Mouse (Mus musculus): ENCODE measurements around the gene Ugt2a3.
"Not testable (repeated sequence)": the region's sequence is repeated elsewhere in the genome, so short reads cannot be mapped to it uniquely, and the experiment has no call there.

Gene Ugt2a3

DNA sequence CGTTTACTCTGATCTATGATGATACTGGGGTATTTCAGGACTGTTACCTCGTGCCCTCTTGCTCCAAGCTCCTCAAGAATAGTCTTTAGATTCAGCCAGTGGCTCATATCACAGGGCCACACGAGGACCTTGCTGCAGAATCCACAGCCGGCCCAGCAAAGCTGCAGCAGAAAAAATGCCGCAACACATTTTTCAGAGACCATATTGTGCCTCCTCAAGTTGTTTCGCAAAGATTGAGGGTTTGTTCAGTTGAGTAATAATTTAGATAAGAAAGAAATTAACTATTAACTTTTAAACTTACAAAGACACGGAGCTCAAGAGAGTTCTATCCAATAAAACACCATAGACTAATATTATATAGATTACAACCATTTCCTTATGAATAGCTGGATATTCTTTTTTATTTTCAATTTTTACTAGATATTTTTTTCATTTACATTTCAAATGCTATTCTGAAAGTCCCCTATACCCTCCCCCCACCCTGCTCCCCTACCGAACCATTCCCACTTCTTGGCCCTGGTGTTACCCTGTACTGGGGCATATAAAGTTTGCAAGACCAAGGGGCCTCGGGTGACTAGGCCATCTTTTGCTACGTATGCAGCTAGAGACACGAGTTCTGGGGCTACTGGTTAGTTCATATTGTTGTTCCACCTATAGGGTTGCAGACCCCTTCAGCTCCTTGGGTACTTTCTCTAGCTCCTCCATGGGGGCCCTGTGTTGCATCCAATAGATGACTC is at the start of gene Ugt2a3:
TSS of gene Ugt2a3 (minus strand) at position 235 of the 737 bp plus-strand sequence.
- DNase-seq (ENCODE audit: low spot score), result no peak

DNA sequence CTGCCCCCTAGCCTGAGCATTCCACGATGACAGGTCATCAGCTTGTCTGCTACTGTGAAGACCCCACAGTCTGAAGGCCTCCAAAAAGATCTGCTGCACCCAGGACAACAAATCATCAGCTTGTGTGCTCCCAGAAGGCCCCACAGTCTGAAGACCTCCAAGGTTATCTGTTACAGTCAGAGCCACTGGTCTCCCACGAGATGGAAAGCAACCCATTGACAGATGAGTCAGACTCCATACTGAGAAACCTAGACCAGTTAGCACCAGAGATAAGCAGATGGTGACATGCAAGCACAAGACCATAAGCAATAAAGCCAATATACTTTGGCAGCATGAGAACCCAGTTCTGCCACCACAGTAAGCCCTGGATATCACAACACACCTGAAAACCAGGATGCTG is 43.2 kb upstream of the Ugt2a3 start:
- DNase-seq (ENCODE audit: low spot score), result no peak

DNA sequence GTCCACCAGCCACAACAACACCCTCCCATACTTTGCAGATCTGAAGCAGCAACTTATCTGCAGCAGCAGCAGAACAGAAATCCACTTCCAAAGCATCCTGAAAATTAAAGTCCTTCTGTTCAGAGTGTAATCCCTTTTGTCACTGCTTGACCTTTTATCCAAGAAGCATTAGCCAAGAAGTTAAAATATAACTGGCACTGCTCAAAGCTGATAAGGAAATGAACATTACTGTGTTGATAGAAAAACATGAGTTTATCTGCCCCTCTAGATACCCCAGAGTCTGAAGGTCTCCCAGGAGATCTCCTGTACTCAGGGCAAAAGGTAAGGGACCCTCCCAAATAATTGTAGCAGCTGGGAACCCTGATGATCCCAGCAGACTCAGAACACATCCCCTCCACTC is 42.8 kb upstream of the Ugt2a3 start:
- DNase-seq (ENCODE audit: low spot score), result no peak

GRCm38 (mm10) chr5:87375874-87376383 is 38.9 kb upstream of the Ugt2a3 start:
- no peak for DNase-seq (ENCODE audit: low spot score)

DNA sequence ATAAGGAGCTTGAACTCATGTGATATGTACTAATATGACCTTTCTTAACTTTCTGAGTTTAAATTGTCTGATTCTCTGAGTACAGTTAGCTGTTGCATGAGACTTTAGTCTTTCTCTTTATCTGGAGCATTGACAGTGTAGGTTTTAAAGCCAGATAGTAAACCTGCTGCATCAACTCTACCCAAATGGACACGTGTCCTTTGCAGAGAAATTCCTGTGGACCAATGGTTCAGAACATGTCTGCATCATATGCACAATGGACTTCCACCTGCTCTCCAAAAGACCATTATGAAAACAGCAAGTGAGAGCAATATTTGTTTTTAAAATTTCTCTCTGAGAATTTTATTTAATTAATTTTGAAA is 36.5 kb upstream of the Ugt2a3 start:
- no peak for DNase-seq (ENCODE audit: low spot score)

DNA sequence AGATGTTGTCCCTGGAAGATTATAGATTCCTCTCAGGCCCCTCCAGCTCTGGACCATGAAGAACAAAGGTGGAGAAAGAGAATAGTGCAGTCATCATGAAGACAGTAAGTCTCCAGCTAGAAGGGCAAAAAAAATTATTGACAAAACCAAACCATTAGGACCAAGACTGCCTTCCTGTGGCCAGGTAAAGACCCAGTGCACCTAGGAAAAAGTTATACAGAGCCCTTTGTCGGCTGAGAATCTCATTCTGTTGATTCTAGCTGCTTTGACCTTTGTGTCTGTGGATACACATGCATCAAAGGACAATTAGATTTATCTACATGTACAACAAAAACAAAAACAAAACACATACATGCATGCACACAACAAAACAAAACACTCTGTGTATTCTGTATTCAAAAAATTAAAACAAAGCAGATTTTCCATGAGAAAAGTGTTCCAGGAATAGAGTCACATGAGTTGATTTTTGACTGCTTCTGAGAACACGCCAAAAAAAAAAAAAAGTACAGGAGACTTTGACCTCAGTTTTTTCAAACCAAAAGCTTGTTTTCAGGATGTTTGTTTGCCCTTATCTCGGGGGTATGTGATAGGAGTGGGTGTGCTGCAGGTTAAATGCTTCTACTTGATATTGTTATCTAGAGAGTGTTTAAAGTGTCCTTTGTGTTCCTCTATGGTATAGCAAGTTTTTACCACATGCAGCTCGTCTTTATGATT is 36.0 kb upstream of the Ugt2a3 start:
- DNase-seq (ENCODE audit: low spot score), result not testable (repeated sequence)

GRCm38 (mm10) chr5:87350350-87350749 is 13.4 kb upstream of the Ugt2a3 start:
- no peak for DNase-seq (ENCODE audit: low spot score)

DNA sequence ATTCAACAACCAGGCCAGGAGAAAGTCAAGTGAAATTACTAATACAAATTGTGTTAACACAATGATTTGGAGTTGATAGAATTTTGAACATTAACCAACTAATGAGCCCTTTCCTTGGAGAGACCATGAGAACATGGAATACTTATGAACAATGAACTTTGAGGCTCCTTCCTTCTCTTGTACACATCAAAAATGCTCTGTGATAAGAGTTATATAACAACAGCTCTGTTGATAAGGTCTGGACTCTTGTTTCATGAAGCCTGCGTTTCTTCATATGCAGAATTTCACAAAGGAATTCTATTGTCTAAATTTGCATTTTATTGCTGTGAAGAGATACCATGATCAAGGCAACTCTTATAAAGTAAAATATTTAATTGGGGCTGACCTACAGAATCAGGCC is 12.2 kb upstream of the Ugt2a3 start:
- not testable (repeated sequence) for DNase-seq (ENCODE audit: low spot score)

DNA sequence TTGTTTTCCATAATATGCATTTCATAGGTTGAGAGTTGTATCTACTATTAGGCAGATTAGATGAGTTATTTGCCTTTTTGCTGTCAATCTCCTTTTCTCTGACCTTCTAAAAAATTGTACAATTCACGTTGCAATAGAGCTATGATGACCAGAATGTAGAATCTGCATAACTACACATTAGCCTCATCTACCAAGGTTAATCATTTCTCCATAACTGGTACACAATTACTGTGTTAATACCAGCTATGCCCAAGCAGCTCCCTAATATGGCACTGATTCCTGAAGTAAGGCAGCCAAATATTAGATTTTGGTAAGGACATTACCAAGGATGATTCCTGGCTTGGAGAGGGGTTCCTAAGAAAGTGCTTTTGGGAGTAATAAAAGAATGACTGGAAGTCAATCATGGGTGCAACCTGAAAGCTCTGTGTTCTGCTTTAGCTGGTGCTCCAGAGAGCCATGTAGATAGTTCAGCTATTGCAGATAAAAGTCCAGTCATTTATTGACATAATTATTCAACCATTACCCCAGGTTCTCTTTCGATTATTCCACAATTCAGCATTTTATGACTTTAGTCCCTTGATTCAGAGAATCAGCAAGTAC is 10.6 kb upstream of the Ugt2a3 start:
- DNase-seq (ENCODE audit: low spot score), result not testable (repeated sequence)

- no peak for DNase-seq (ENCODE audit: low spot score)
These were observed 3.5 kb upstream of the Ugt2a3 start for GRCm38 (mm10) chr5:87340461-87340860.

- no peak for DNase-seq (ENCODE audit: low spot score)
These were observed 1.8 kb downstream of the Ugt2a3 start for GRCm38 (mm10) chr5:87335199-87335598.

GRCm38 (mm10) chr5:87333584-87333983 is 3.4 kb downstream of the Ugt2a3 start:
- peak; percentile 36 for DNase-seq (ENCODE audit: low spot score)

DNA sequence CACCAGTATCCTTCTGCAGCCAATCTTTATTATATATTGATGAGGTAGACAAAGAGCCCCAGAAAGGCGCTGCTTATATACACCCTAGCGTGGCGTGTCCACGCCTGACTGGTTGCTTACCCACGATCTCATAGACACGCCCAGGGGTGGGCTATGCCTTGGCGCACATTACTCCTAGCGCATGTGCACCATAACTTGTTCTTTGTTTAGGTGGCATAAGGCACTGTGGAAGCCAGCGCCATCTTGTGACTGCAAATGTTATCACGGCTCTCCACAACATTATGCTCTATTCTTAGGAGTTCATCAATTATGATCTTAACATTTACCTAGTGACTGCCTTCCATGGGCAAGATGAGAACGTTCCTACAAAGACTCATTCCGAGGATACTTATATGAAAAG is 25.6 kb downstream of the Ugt2a3 start:
- DNase-seq (ENCODE audit: low spot score), result no peak

DNA sequence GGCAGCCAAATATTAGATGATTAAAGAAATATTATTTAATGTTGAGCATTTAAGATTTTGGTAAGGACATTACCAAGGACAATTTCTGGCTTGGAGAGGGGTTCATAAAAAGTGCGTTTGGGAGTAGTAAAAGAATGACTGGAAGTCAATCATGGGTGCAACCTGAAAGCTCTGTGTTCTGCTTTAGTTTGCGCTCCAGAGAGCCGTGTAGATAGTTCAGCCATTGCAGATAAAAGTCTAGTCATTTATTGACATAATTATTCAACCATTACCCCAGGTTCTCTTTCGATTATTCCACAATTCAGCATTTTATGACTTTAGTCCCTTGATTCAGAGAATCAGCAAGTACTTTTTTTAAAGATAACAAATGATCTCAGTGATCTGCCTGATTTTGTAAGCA is 50.8 kb downstream of the Ugt2a3 start:
- not testable (repeated sequence) for DNase-seq (ENCODE audit: low spot score)

- not testable (repeated sequence) for DNase-seq (ENCODE audit: low spot score)
These were observed 61.0 kb downstream of the Ugt2a3 start for GRCm38 (mm10) chr5:87275986-87276385.

DNA sequence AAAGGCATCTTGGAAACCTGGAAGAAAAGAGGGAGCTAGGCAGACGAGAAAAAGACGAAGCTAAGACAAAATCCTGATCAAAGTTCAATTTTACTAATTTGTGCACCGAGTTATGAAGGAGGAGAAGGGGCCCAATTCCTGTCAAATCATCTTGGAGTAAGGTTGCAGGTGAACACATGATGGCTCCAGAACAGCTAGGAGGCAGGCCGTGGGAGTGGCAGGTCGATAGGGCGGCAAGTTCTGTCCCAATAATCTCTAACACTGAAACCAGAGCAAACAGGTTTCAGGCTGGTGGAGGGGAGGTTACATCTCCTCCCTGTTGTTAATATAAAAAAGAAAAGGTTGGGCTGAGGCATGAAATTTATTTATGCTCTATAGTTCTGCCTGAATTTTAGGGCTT is 61.4 kb downstream of the Ugt2a3 start:
- no peak for DNase-seq (ENCODE audit: low spot score)
